Comparison of ENCODE assay signal across 16 mouse cellular contexts in the genomic region with DNA sequence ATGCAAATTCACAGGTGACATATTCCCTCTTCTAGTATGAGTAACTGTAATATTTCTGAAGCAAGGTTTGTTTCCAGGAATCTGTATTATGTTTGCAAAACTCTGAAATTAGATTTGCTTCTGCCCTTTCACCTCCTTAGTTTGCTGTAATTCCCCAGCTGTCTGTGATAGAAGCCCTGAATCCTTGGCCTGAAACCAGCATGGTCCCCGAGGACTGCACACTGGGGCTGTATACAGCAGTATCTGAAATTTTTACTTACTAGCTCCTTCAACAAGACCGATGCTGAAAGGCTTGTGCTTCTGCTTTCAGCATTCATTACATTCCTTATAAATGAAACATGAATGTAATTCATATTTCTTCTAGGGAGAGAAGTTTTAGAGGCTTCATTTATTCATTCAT.
DNase-seq lines count a peak whose midpoint lies in the region; TF ChIP-seq lines count a peak whose summit lies in the region.
"Had no signal": no experiment of that assay in that cellular context is flagged by ENCODE, and none has a peak within 500 bp of the region (broad histone marks: within the 10 kb centered on the region; RNA-seq: fewer than 3 reads in every experiment).

No protein-coding gene starts in this region.

- intact Hi-C loops in heart, postnatal 10 days (cut with DNase I) = no loop called here

- no peak for TF ChIP-seq POLR2A in brain, embryonic 14.5 days (IDR thresholded peaks at IDR 0.05; ENCODE audit: borderline replicate concordance, extremely low read depth, insufficient read depth, insufficient read length, poor library complexity, severe bottlenecking)

- peak; percentile 36 for DNase-seq in adrenal gland, postnatal 25 days
- DNase-seq in adrenal gland, adult 8-10 months = no peak
- peak; percentile 52 to 68 for DNase-seq in heart, postnatal 10 days
- DNase-seq in heart, adult 11 months = no peak
- peak; percentile 62 to 65 for DNase-seq in kidney, postnatal 4 days
- no peak for DNase-seq in kidney, postnatal 25 days
- peak; percentile 29 for DNase-seq in brain, embryonic 14.5 days (ENCODE audit: low read depth)
- DNase-seq: cerebellum, adult 11-12 months; cerebellum, postnatal 25 days; embryo, embryonic 11 days; forebrain, postnatal 0 days; kidney, adult 9 months; layer of hippocampus, postnatal 36 days; right cerebral cortex, postnatal 14 days; spleen, adult 18-20 months; thymus, postnatal 36 days had no signal

- no peak for TF ChIP-seq CTCF in brain, embryonic 14.5 days (IDR thresholded peaks at IDR 0.05; ENCODE audit: borderline replicate concordance, extremely low read depth, insufficient read depth, insufficient read length)

Comparison
In these comparisons a context has a peak if more than half of its experiments do, and no peak if none do; other contexts are left out.
1. DNase-seq: peak in adrenal gland, postnatal 25 days (single experiment), heart, postnatal 10 days (2 of 2), kidney, postnatal 4 days (2 of 2) and brain, embryonic 14.5 days (single experiment); none in adrenal gland, adult 8-10 months (single experiment), heart, adult 11 months (single experiment) and kidney, postnatal 25 days (0 of 2).